Mouse (Mus musculus): ENCODE measurements at regions not wholly inside any gene's neighbourhood (a gene's known extent, or its start where the extent isn't known, plus 50 kb on each side); places are given as distances from the start of the nearest gene placed in this dataset.

DNA sequence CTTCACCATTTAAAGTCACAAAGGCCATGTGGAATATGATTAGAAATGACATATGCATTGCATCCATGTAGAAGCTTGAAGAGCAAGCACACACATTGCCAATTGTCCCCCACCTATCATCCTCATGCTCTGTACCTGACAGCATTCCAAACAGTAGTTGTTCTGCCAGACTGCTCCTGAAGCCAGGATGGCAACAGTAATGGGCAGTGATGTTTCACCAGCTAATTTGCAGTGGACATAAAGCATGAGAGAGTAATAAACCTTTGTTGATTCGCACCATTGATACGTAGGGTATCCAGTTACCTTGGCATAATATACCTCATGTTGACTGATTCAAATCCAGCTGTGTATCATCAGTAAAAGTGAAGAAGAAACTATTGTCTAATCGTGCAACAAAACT is 606.5 kb upstream of the Celf2 start:
- Histone ChIP-seq H3K4me3 (ENCODE audit: low read depth, low read length) (no peak overlapping the region), H3K9ac (ENCODE audit: low read depth, low read length) (no peak overlapping the region), H3K36me3 (ENCODE audit: control insufficient read depth, insufficient read depth, low read length) (no peaks in the 10 kb centered on the region), H3K27me3 (ENCODE audit: control insufficient read depth, insufficient read depth, low read length) (no peaks in the 10 kb centered on the region), H3K9me3 (ENCODE audit: control insufficient read depth, low read length) (no peaks in the 10 kb centered on the region), H3K4me2 (replicated peaks; ENCODE audit: low read depth, low read length) (no peak overlapping the region), H3K27ac (ENCODE audit: low read depth, low read length) (no peak overlapping the region), H3K4me1 (replicated peaks; ENCODE audit: control insufficient read depth, insufficient read depth, low read length) (no peaks in the 10 kb centered on the region)
- ATAC-seq (ENCODE audit: low FRiP score) (no peak), DNase-seq (ENCODE audit: low spot score) (no peak)
- 88% methylated on average over 3 of the region's 3 CpGs for WGBS

- ATAC-seq (ENCODE audit: low FRiP score) (peak; percentile 66; the same call in 1 of the 2 replicates), DNase-seq (ENCODE audit: low spot score) (peak; percentile 27)
- 85% methylated on average over 1 of the region's 1 CpGs for WGBS
- H3K27me3 ChIP-seq (ENCODE audit: control insufficient read depth, insufficient read depth, low read length) = no peaks in the 10 kb centered on the region
- no peaks in the 10 kb centered on the region for H3K9me3 ChIP-seq (ENCODE audit: control insufficient read depth, low read length)
- H3K4me1 ChIP-seq (replicated peaks; ENCODE audit: control insufficient read depth, insufficient read depth, low read length) = no peaks in the 10 kb centered on the region
- H3K4me2 ChIP-seq (replicated peaks; ENCODE audit: low read depth, low read length) = no peak overlapping the region
- no peak overlapping the region for H3K9ac ChIP-seq (ENCODE audit: low read depth, low read length)
- no peak overlapping the region for H3K4me3 ChIP-seq (ENCODE audit: low read depth, low read length)
- no peaks in the 10 kb centered on the region for H3K36me3 ChIP-seq (ENCODE audit: control insufficient read depth, insufficient read depth, low read length)
- no peak overlapping the region for H3K27ac ChIP-seq (ENCODE audit: low read depth, low read length)
These were observed 603.2 kb upstream of the Celf2 start for GRCm38 (mm10) chr2:8112361-8113073.

DNA sequence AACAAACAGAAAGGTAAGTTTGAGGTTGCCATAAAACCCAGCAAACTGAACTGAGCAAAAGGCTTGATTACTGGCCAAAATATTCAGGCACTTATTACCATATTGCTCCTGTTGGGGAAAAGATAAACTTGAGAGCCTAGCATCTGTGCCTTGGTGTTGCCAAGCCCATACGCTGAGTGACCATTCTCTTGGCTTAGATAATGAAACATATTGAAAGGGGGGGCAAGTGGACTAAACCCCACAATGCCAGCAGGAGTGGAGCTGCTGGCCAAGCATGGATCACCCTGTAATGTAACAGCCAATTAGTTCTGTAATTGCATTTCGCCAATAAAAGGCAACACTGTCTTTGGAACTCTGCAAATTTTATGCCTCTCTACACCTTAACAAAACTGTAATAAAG is 584.8 kb upstream of the Celf2 start:
- DNase-seq (ENCODE audit: low spot score) = no peak
- H3K4me2 ChIP-seq (replicated peaks; ENCODE audit: low read depth, low read length) = no peak overlapping the region
- H3K9ac ChIP-seq (ENCODE audit: low read depth, low read length) = no peak overlapping the region
- 87% methylated on average over 2 of the region's 2 CpGs for WGBS
- ATAC-seq (ENCODE audit: low FRiP score) = no peak
- no peak overlapping the region for H3K27ac ChIP-seq (ENCODE audit: low read depth, low read length)
- H3K36me3 ChIP-seq (ENCODE audit: control insufficient read depth, insufficient read depth, low read length) = no peaks in the 10 kb centered on the region
- no peak overlapping the region for H3K4me3 ChIP-seq (ENCODE audit: low read depth, low read length)
- H3K4me1 ChIP-seq (replicated peaks; ENCODE audit: control insufficient read depth, insufficient read depth, low read length) = no peaks in the 10 kb centered on the region
- H3K9me3 ChIP-seq (ENCODE audit: control insufficient read depth, low read length) = no peaks in the 10 kb centered on the region
- H3K27me3 ChIP-seq (ENCODE audit: control insufficient read depth, insufficient read depth, low read length) = no peaks in the 10 kb centered on the region

DNA sequence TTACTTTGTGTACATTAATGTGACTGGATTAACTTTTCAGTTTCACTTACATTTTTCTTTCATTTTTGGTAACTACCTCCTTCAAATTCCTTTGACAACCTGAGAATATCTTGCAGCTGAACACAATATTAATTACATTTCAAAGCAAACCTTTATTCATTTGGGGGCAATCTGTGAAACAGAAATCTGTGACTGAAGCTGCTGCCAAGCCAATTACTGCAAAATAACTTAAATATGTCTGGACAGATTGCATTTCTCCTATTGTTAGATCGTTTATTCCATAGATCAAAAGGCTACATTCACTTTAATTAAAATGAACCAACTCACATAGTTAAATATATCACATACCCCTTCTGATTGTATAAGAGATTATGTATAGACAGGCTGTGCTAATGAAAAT is 558.5 kb upstream of the Celf2 start:
- Histone ChIP-seq H3K9ac (ENCODE audit: low read depth, low read length) (no peak overlapping the region), H3K27me3 (ENCODE audit: control insufficient read depth, insufficient read depth, low read length) (no peaks in the 10 kb centered on the region), H3K27ac (ENCODE audit: low read depth, low read length) (no peak overlapping the region), H3K9me3 (ENCODE audit: control insufficient read depth, low read length) (no peaks in the 10 kb centered on the region), H3K36me3 (ENCODE audit: control insufficient read depth, insufficient read depth, low read length) (no peaks in the 10 kb centered on the region), H3K4me2 (replicated peaks; ENCODE audit: low read depth, low read length) (no peak overlapping the region), H3K4me1 (replicated peaks; ENCODE audit: control insufficient read depth, insufficient read depth, low read length) (no peaks in the 10 kb centered on the region), H3K4me3 (ENCODE audit: low read depth, low read length) (no peak overlapping the region)
- WGBS = 85% methylated on average over 1 of the region's 1 CpGs
- no peak for ATAC-seq (ENCODE audit: low FRiP score)
- DNase-seq (ENCODE audit: low spot score) = no peak

GRCm38 (mm10) chr2:8061687-8062086 is 552.3 kb upstream of the Celf2 start:
- H3K27me3 ChIP-seq (ENCODE audit: control insufficient read depth, insufficient read depth, low read length) = no peaks in the 10 kb centered on the region
- H3K27ac ChIP-seq (ENCODE audit: low read depth, low read length) = no peak overlapping the region
- DNase-seq (ENCODE audit: low spot score) = no peak
- H3K9me3 ChIP-seq (ENCODE audit: control insufficient read depth, low read length) = no peaks in the 10 kb centered on the region
- no peak overlapping the region for H3K9ac ChIP-seq (ENCODE audit: low read depth, low read length)
- no peak overlapping the region for H3K4me2 ChIP-seq (replicated peaks; ENCODE audit: low read depth, low read length)
- no peak overlapping the region for H3K4me3 ChIP-seq (ENCODE audit: low read depth, low read length)
- 82% methylated on average over 1 of the region's 1 CpGs for WGBS
- ATAC-seq (ENCODE audit: low FRiP score) = no peak
- no peaks in the 10 kb centered on the region for H3K36me3 ChIP-seq (ENCODE audit: control insufficient read depth, insufficient read depth, low read length)
- H3K4me1 ChIP-seq (replicated peaks; ENCODE audit: control insufficient read depth, insufficient read depth, low read length) = no peaks in the 10 kb centered on the region

DNA sequence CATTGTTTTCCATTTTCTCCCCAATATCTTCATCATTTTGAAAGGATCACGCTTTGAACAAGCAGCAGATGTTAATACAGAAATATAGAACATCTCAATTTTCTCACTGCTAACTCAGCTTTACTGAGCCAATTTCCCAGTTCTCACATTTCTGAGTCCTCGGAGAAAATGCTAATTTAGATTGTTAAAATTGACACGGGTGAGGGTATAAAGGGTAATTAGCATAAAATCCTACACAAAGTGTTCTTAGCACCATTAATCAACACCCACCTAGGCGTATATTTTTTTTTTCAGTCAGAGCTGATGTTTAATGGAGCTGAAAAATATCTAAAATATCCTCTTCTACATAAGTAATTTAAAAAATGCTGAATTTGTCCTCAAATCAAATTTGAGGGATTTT is 519.8 kb upstream of the Celf2 start:
- Histone ChIP-seq H3K4me2 (replicated peaks; ENCODE audit: low read depth, low read length) (no peak overlapping the region), H3K9ac (ENCODE audit: low read depth, low read length) (no peak overlapping the region), H3K36me3 (ENCODE audit: control insufficient read depth, insufficient read depth, low read length) (no peaks in the 10 kb centered on the region), H3K27me3 (ENCODE audit: control insufficient read depth, insufficient read depth, low read length) (no peaks in the 10 kb centered on the region), H3K4me3 (ENCODE audit: low read depth, low read length) (no peak overlapping the region), H3K4me1 (replicated peaks; ENCODE audit: control insufficient read depth, insufficient read depth, low read length) (no peaks in the 10 kb centered on the region), H3K9me3 (ENCODE audit: control insufficient read depth, low read length) (no peaks in the 10 kb centered on the region), H3K27ac (ENCODE audit: low read depth, low read length) (no peak overlapping the region)
- no peak for DNase-seq (ENCODE audit: low spot score)
- ATAC-seq (ENCODE audit: low FRiP score) = no peak
- WGBS = 48% methylated on average over 4 of the region's 4 CpGs

GRCm38 (mm10) chr2:8027571-8027970 is 518.2 kb upstream of the Celf2 start:
- Histone ChIP-seq H3K4me1 (replicated peaks; ENCODE audit: control insufficient read depth, insufficient read depth, low read length) (no peaks in the 10 kb centered on the region), H3K36me3 (ENCODE audit: control insufficient read depth, insufficient read depth, low read length) (no peaks in the 10 kb centered on the region), H3K9me3 (ENCODE audit: control insufficient read depth, low read length) (no peaks in the 10 kb centered on the region), H3K9ac (ENCODE audit: low read depth, low read length) (no peak overlapping the region), H3K27me3 (ENCODE audit: control insufficient read depth, insufficient read depth, low read length) (no peaks in the 10 kb centered on the region), H3K27ac (ENCODE audit: low read depth, low read length) (no peak overlapping the region), H3K4me2 (replicated peaks; ENCODE audit: low read depth, low read length) (no peak overlapping the region), H3K4me3 (ENCODE audit: low read depth, low read length) (no peak overlapping the region)
- no peak for DNase-seq (ENCODE audit: low spot score)
- ATAC-seq (ENCODE audit: low FRiP score) = no peak

DNA sequence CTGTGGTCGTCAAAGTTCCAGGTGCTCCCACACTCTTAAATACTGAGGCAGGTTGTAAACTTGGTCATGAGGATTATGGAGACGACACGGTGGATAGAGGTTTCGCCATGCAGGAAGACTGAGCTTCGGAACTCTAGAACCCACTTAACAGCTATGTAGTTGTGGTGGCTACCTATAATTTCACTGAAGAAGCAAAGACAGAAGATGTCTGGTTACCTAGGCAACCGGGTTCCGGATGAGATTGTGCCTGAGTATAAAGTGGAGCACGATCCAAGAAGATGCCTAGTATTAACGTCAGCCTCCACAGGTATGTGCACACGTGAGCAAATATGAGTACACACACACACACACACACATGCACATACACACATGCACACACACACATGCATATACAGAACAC is 517.3 kb upstream of the Celf2 start:
- H3K27ac ChIP-seq (ENCODE audit: low read depth, low read length) = no peak overlapping the region
- H3K4me3 ChIP-seq (ENCODE audit: low read depth, low read length) = no peak overlapping the region
- no peaks in the 10 kb centered on the region for H3K27me3 ChIP-seq (ENCODE audit: control insufficient read depth, insufficient read depth, low read length)
- WGBS = 94% methylated on average over 10 of the region's 10 CpGs
- no peaks in the 10 kb centered on the region for H3K9me3 ChIP-seq (ENCODE audit: control insufficient read depth, low read length)
- H3K4me1 ChIP-seq (replicated peaks; ENCODE audit: control insufficient read depth, insufficient read depth, low read length) = no peaks in the 10 kb centered on the region
- DNase-seq (ENCODE audit: low spot score) (no peak), ATAC-seq (ENCODE audit: low FRiP score) (no peak)
- H3K9ac ChIP-seq (ENCODE audit: low read depth, low read length) = no peak overlapping the region
- no peak overlapping the region for H3K4me2 ChIP-seq (replicated peaks; ENCODE audit: low read depth, low read length)
- H3K36me3 ChIP-seq (ENCODE audit: control insufficient read depth, insufficient read depth, low read length) = no peaks in the 10 kb centered on the region

DNA sequence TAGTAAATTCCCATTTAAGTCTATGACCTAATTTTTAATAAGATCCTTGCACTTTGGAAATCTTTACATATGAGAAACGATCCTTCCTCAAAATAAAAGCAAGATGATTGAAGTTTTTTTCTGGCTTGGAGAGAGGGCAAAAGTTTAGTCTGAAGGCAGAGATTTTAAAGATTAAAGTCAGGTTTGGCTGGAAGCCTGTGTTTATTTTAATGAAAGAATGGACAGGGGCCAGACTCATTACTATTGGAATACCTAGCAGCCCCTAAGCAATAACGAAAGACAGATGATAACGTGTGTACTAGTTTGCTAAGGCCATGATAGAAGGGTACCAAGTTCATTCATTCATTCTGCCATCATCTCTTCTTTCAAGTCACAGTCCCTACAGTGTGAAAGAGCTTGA is 513.3 kb upstream of the Celf2 start:
- Histone ChIP-seq H3K27ac (ENCODE audit: low read depth, low read length) (no peak overlapping the region), H3K4me3 (ENCODE audit: low read depth, low read length) (no peak overlapping the region), H3K4me1 (replicated peaks; ENCODE audit: control insufficient read depth, insufficient read depth, low read length) (no peaks in the 10 kb centered on the region), H3K9me3 (ENCODE audit: control insufficient read depth, low read length) (no peaks in the 10 kb centered on the region), H3K27me3 (ENCODE audit: control insufficient read depth, insufficient read depth, low read length) (no peaks in the 10 kb centered on the region), H3K9ac (ENCODE audit: low read depth, low read length) (no peak overlapping the region), H3K4me2 (replicated peaks; ENCODE audit: low read depth, low read length) (no peak overlapping the region), H3K36me3 (ENCODE audit: control insufficient read depth, insufficient read depth, low read length) (no peaks in the 10 kb centered on the region)
- 86% methylated on average over 3 of the region's 3 CpGs for WGBS
- no peak for DNase-seq (ENCODE audit: low spot score)
- no peak for ATAC-seq (ENCODE audit: low FRiP score)

Data from hindbrain, embryonic 11.5 days (tissue).